Mouse (Mus musculus): ENCODE results near the gene A730015C16Rik. TPM values are rescaled to one million over a fixed set of nuclear protein-coding genes. Genes with fewer than 3 reads are reported as not detected.
A peak's percentile ranks its signal among the peaks of the same experiment; 100 is the strongest.

A730015C16Rik gene
- 0.71 and 1.5 TPM in 2 replicates for polyA plus RNA-seq (2014; fragmentation: Nextera tagmentation; extraction: Ambion mirVana)

DNA sequence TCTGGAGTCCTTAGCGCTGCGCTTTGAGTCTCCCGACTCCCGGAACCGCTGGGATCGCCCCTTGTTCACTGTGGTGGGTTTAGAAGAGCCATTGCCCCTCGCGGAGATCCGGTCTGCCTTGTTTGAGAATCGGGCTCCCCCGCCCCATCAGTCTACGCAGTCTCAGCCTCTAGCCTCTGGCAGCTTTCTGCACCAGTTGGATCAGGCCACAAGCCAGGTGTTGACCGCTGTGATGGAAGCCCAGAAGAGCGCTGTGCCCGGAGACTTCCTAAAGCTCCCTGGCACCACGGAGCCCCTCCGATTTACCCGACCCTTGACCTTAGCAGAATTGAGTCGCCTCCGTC, at the start of gene A730015C16Rik:
A730015C16Rik (minus strand) TSS at position 115 of the 344 bp plus-strand sequence.
- Histone ChIP-seq H3K27me3 (ENCODE audit: control insufficient read depth, insufficient read depth, low read length) (no peaks in the 10 kb centered on the region), H3K4me2 (ENCODE audit: low read depth, severe bottlenecking) (peak within 1 kb of the TSS; percentile 97), H3K27ac (replicated peaks; ENCODE audit: low read depth, low read length) (peak within 1 kb of the TSS; percentile 88), H3K36me3 (ENCODE audit: control insufficient read depth, insufficient read depth, low read length) (no peaks in the 10 kb centered on the region; the same call in 1 of the 2 replicates), H3K9ac (ENCODE audit: low read length) (peak within 1 kb of the TSS; percentile 84), H3K4me1 (ENCODE audit: control insufficient read depth, insufficient read depth, low read length) (peaks cover 8% of the 10 kb centered on the region; the same call in 1 of the 2 replicates), H3K4me3 (ENCODE audit: low read depth, low read length) (peak within 1 kb of the TSS; percentile 93), H3K9me3 (ENCODE audit: control insufficient read depth, low read length) (no peaks in the 10 kb centered on the region)
- 10% methylated on average over 20 of the region's 20 CpGs for WGBS
- DNase-seq (ENCODE audit: low spot score) (peak; percentile 40), ATAC-seq (ENCODE audit: insufficient number of reproducible peaks, low FRiP score, low TSS enrichment, low read depth) (no peak)

GRCm38 (mm10) chr4:108890876-108891275, 42.5 kb upstream of the A730015C16Rik start:
- no peaks in the 10 kb centered on the region for H3K27me3 ChIP-seq (ENCODE audit: control insufficient read depth, insufficient read depth, low read length)

DNA sequence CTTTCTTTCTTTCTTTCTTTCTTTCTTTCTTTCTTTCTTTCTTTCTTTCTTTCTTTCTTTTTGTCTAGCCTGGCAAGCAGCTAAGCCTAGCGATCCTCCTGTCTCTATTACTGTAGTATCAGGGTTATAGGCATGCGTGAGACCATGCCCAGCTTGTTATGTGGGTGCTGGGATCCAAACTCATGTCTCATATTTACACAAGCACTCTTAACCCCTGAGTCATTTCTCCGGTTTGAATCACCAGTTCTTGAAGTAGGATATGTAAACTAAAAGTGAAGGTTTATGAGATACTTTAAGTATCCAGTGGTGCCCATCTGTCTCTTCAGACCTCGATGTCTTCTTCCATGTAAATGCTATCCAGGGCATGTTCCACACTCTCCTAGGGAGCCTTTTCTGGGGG, 39.0 kb upstream of the A730015C16Rik start:
- no peaks in the 10 kb centered on the region for H3K27me3 ChIP-seq (ENCODE audit: control insufficient read depth, insufficient read depth, low read length)
- no peak for ATAC-seq (ENCODE audit: insufficient number of reproducible peaks, low FRiP score, low TSS enrichment, low read depth)
- no peak for DNase-seq (ENCODE audit: low spot score)
- no peak overlapping the region for H3K4me2 ChIP-seq (ENCODE audit: low read depth, severe bottlenecking)
- WGBS, result 85% methylated on average over 4 of the region's 4 CpGs
- H3K9me3 ChIP-seq (ENCODE audit: control insufficient read depth, low read length), result no peaks in the 10 kb centered on the region
- no peak overlapping the region for H3K9ac ChIP-seq (ENCODE audit: low read length)
- no peak overlapping the region for H3K4me3 ChIP-seq (ENCODE audit: low read depth, low read length)
- H3K36me3 ChIP-seq (ENCODE audit: control insufficient read depth, insufficient read depth, low read length), result no peaks in the 10 kb centered on the region
- H3K4me1 ChIP-seq (ENCODE audit: control insufficient read depth, insufficient read depth, low read length), result no peaks in the 10 kb centered on the region
- H3K27ac ChIP-seq (replicated peaks; ENCODE audit: low read depth, low read length), result no peak overlapping the region

More at GRCm38 (mm10) chr4:108890876-108891275, 42.5 kb upstream of the A730015C16Rik start:
- Histone ChIP-seq H3K27ac (replicated peaks; ENCODE audit: low read depth, low read length) (no peak overlapping the region), H3K9me3 (ENCODE audit: control insufficient read depth, low read length) (no peaks in the 10 kb centered on the region), H3K4me2 (ENCODE audit: low read depth, severe bottlenecking) (no peak overlapping the region), H3K36me3 (ENCODE audit: control insufficient read depth, insufficient read depth, low read length) (no peaks in the 10 kb centered on the region), H3K4me3 (ENCODE audit: low read depth, low read length) (no peak overlapping the region), H3K4me1 (ENCODE audit: control insufficient read depth, insufficient read depth, low read length) (no peaks in the 10 kb centered on the region), H3K9ac (ENCODE audit: low read length) (no peak overlapping the region)
- no peak for ATAC-seq (ENCODE audit: insufficient number of reproducible peaks, low FRiP score, low TSS enrichment, low read depth)
- no peak for DNase-seq (ENCODE audit: low spot score)
- 85% methylated on average over 6 of the region's 6 CpGs for WGBS

GRCm38 (mm10) chr4:108883815-108884214, 35.4 kb upstream of the A730015C16Rik start:
- ATAC-seq (ENCODE audit: insufficient number of reproducible peaks, low FRiP score, low TSS enrichment, low read depth), result no peak
- Histone ChIP-seq H3K27ac (replicated peaks; ENCODE audit: low read depth, low read length) (no peak overlapping the region), H3K9me3 (ENCODE audit: control insufficient read depth, low read length) (no peaks in the 10 kb centered on the region), H3K4me3 (ENCODE audit: low read depth, low read length) (no peak overlapping the region), H3K9ac (ENCODE audit: low read length) (no peak overlapping the region), H3K27me3 (ENCODE audit: control insufficient read depth, insufficient read depth, low read length) (no peaks in the 10 kb centered on the region), H3K4me2 (ENCODE audit: low read depth, severe bottlenecking) (no peak overlapping the region), H3K4me1 (ENCODE audit: control insufficient read depth, insufficient read depth, low read length) (no peaks in the 10 kb centered on the region), H3K36me3 (ENCODE audit: control insufficient read depth, insufficient read depth, low read length) (no peaks in the 10 kb centered on the region)
- 56% methylated on average over 13 of the region's 13 CpGs for WGBS
- DNase-seq (ENCODE audit: low spot score), result peak; percentile 28

- ATAC-seq (ENCODE audit: insufficient number of reproducible peaks, low FRiP score, low TSS enrichment, low read depth) (peak; percentile 85), DNase-seq (ENCODE audit: low spot score) (peak; percentile 76)
- Histone ChIP-seq H3K36me3 (ENCODE audit: control insufficient read depth, insufficient read depth, low read length) (no peaks in the 10 kb centered on the region), H3K27me3 (ENCODE audit: control insufficient read depth, insufficient read depth, low read length) (no peaks in the 10 kb centered on the region), H3K4me2 (ENCODE audit: low read depth, severe bottlenecking) (peak within 1 kb of the TSS; percentile 99), H3K27ac (replicated peaks; ENCODE audit: low read depth, low read length) (no peak within 1 kb of the TSS), H3K9me3 (ENCODE audit: control insufficient read depth, low read length) (no peaks in the 10 kb centered on the region), H3K9ac (ENCODE audit: low read length) (peak within 1 kb of the TSS; percentile 60), H3K4me1 (ENCODE audit: control insufficient read depth, insufficient read depth, low read length) (no peaks in the 10 kb centered on the region), H3K4me3 (ENCODE audit: low read depth, low read length) (peak within 1 kb of the TSS; percentile 58)
- under 1% methylated on average over 46 of the region's 46 CpGs for WGBS
Measured at GRCm38 (mm10) chr4:108878963-108879822, 30.8 kb upstream of the A730015C16Rik start, which contains the start of gene Rab3b. Gene Rab3b, plus strand, starts transcription at chr4:108879063.

- H3K4me1 ChIP-seq (ENCODE audit: control insufficient read depth, insufficient read depth, low read length), result no peaks in the 10 kb centered on the region
- no peak overlapping the region for H3K4me2 ChIP-seq (ENCODE audit: low read depth, severe bottlenecking)
- no peak overlapping the region for H3K27ac ChIP-seq (replicated peaks; ENCODE audit: low read depth, low read length)
- H3K36me3 ChIP-seq (ENCODE audit: control insufficient read depth, insufficient read depth, low read length), result no peaks in the 10 kb centered on the region
- DNase-seq (ENCODE audit: low spot score) (no peak), ATAC-seq (ENCODE audit: insufficient number of reproducible peaks, low FRiP score, low TSS enrichment, low read depth) (no peak)
- no peak overlapping the region for H3K4me3 ChIP-seq (ENCODE audit: low read depth, low read length)
- no peak overlapping the region for H3K9ac ChIP-seq (ENCODE audit: low read length)
- WGBS, result 76% methylated on average over 6 of the region's 6 CpGs
- no peaks in the 10 kb centered on the region for H3K27me3 ChIP-seq (ENCODE audit: control insufficient read depth, insufficient read depth, low read length)
- H3K9me3 ChIP-seq (ENCODE audit: control insufficient read depth, low read length), result no peaks in the 10 kb centered on the region
Measured at GRCm38 (mm10) chr4:108877901-108878300, 29.5 kb upstream of the A730015C16Rik start.

- no peak overlapping the region for H3K27ac ChIP-seq (replicated peaks; ENCODE audit: low read depth, low read length)
- no peak overlapping the region for H3K4me2 ChIP-seq (ENCODE audit: low read depth, severe bottlenecking)
- H3K9me3 ChIP-seq (ENCODE audit: control insufficient read depth, low read length), result no peaks in the 10 kb centered on the region
- H3K4me1 ChIP-seq (ENCODE audit: control insufficient read depth, insufficient read depth, low read length), result no peaks in the 10 kb centered on the region
- no peaks in the 10 kb centered on the region for H3K27me3 ChIP-seq (ENCODE audit: control insufficient read depth, insufficient read depth, low read length)
- DNase-seq (ENCODE audit: low spot score) (no peak), ATAC-seq (ENCODE audit: insufficient number of reproducible peaks, low FRiP score, low TSS enrichment, low read depth) (no peak)
- no peaks in the 10 kb centered on the region for H3K36me3 ChIP-seq (ENCODE audit: control insufficient read depth, insufficient read depth, low read length)
- 87% methylated on average over 5 of the region's 5 CpGs for WGBS
- no peak overlapping the region for H3K9ac ChIP-seq (ENCODE audit: low read length)
- no peak overlapping the region for H3K4me3 ChIP-seq (ENCODE audit: low read depth, low read length)
Measured at GRCm38 (mm10) chr4:108873746-108874145, 25.3 kb upstream of the A730015C16Rik start.

DNA sequence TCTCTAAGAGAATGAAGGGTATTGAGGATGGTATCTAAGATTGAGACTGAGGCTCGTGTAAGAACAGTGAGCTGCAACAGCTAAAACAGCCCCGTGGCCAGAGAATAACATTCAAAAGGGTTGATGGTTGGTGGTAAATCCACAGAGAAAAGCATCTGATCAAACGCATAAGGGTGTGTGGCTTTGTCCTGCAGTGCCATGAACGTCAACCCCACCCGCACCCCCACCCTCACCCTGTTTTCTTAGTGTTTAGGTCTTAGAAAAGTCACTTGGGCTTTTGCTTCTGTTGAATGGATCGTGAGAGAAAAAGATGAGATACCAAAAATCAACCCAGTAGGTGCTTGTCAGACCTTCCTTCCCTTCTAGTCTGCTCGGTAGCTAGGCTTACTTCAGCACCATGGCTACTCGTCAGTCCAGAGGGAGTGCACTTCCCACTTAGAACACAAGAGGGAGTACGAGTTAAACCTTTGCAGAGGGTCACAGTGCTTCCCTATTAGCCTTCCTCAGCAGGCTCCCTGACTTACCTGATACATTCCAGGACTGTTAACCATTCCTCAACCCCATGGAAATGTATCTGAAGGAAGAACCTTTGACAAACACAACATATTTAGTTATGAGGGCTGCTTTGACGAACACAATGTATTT, 21.4 kb upstream of the A730015C16Rik start:
- Histone ChIP-seq H3K4me2 (ENCODE audit: low read depth, severe bottlenecking) (no peak overlapping the region), H3K4me1 (ENCODE audit: control insufficient read depth, insufficient read depth, low read length) (no peaks in the 10 kb centered on the region), H3K4me3 (ENCODE audit: low read depth, low read length) (no peak overlapping the region), H3K9ac (ENCODE audit: low read length) (no peak overlapping the region), H3K36me3 (ENCODE audit: control insufficient read depth, insufficient read depth, low read length) (no peaks in the 10 kb centered on the region), H3K27ac (replicated peaks; ENCODE audit: low read depth, low read length) (no peak overlapping the region), H3K9me3 (ENCODE audit: control insufficient read depth, low read length) (no peaks in the 10 kb centered on the region), H3K27me3 (ENCODE audit: control insufficient read depth, insufficient read depth, low read length) (no peaks in the 10 kb centered on the region)
- ATAC-seq (ENCODE audit: insufficient number of reproducible peaks, low FRiP score, low TSS enrichment, low read depth) (peak; percentile 75; the same call in 1 of the 2 replicates), DNase-seq (ENCODE audit: low spot score) (peak; percentile 90)
- WGBS, result 37% methylated on average over 10 of the region's 10 CpGs
